In the genomic region with DNA sequence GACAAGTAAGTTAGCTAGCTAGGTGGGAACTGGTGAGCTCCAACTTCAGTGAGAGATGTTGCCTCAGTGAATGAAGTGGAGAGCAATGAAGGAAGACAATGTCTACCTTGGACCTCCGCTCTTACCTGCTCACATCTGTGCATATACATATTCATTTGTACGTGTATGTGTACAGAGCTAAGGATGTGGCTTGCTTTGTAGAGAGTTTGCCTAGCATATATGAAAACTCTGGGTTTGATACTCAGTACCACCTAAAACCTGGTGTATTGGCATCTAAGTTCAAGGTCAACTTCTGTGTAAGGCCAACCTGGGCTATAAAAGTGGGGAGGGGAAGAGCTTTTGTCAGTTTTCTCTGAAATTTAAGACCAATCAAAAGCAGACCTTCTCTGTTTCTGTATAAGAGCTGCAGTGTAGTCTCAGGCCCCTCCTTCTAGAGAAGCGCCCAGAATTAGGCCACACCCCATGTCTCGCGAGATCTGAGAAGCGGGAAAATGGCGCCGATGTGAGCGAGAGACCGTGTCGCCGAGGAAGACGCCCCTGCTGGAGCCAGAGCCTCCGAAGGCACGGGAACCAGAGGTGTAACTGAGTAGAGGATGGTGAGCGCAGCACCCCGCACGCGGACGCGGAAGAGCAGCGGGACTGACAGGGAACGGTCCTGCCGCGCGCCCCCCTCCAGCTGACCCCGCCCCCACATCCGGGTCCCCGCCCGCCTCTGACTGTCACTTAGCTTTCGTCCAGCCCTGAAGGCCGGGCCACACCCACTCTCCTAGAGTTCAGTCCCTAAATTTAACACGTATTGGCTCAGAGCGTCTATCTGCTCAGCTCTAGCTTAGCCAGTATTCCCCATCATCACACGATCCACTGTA, we compare ENCODE assay signal across 7 mouse cellular contexts. TPM values are rescaled to one million over a fixed set of nuclear protein-coding genes. Genes with fewer than 3 reads are reported as not detected.
DNase-seq lines count a peak whose midpoint lies in the region; ATAC-seq lines count a peak whose summit lies in the region.

A gene (plus strand): TSS at position 470 of the 866 bp plus-strand sequence.

- no peaks in the 10 kb centered on the region for H3K9me3 ChIP-seq in intestine, embryonic 16.5 days (ENCODE audit: control insufficient read depth, low read length)
- H3K9me3 ChIP-seq in midbrain, embryonic 11.5 days (ENCODE audit: control insufficient read depth, low read length) = no peaks in the 10 kb centered on the region

- H3K9ac ChIP-seq in intestine, embryonic 16.5 days (ENCODE audit: low read depth, low read length) = peak within 1 kb of the TSS; percentile 79
- H3K9ac ChIP-seq in midbrain, embryonic 11.5 days (ENCODE audit: low read length) = peak within 1 kb of the TSS; percentile 90

- peak; percentile 98 for ATAC-seq in intestine, embryonic 16.5 days
- ATAC-seq in midbrain, embryonic 11.5 days (ENCODE audit: low FRiP score) = peak; percentile 97

- peak within 1 kb of the TSS; percentile 96 for H3K27ac ChIP-seq in intestine, embryonic 16.5 days (ENCODE audit: low read length)
- H3K27ac ChIP-seq in midbrain, embryonic 11.5 days (ENCODE audit: low read depth, low read length) = peak within 1 kb of the TSS; percentile 88

- no peaks in the 10 kb centered on the region for H3K27me3 ChIP-seq in intestine, embryonic 16.5 days (replicated peaks; ENCODE audit: control insufficient read depth, insufficient read depth, low read length)
- H3K27me3 ChIP-seq in midbrain, embryonic 11.5 days (ENCODE audit: control insufficient read depth, insufficient read depth, low read length) = no peaks in the 10 kb centered on the region

- peak within 1 kb of the TSS; percentile 67 for H3K4me2 ChIP-seq in intestine, embryonic 16.5 days (ENCODE audit: low read depth, low read length)
- peak within 1 kb of the TSS; percentile 63 for H3K4me2 ChIP-seq in midbrain, embryonic 11.5 days

- 3% methylated on average over 35 of the region's 35 CpGs for WGBS in intestine, embryonic 16.5 days
- 3% methylated on average over 35 of the region's 35 CpGs for WGBS in midbrain, embryonic 11.5 days

- intact Hi-C loops in left cerebral cortex, postnatal 36 days (cut with DNase I) = no loop called here

- peaks cover 5% of the 10 kb centered on the region; the same call in 1 of the 2 replicates for H3K36me3 ChIP-seq in intestine, embryonic 16.5 days (ENCODE audit: control insufficient read depth, insufficient read depth, low read length)
- H3K36me3 ChIP-seq in midbrain, embryonic 11.5 days (ENCODE audit: control insufficient read depth, insufficient read depth, low read length) = no peaks in the 10 kb centered on the region

- DNase-seq in adrenal gland, adult 2 months = peak; percentile 94
- DNase-seq in embryo, embryonic 11.5 days (ENCODE audit: low read depth, low spot score) = peak; percentile 91
- peak; percentile 73 to 91 for DNase-seq in gastrocnemius, postnatal 4 days (ENCODE audit: low spot score in 2 of 2)
- peak; percentile 89 to 90 for DNase-seq in left cerebral cortex, postnatal 36 days (ENCODE audit: low spot score in 2 of 2)
- DNase-seq in midbrain, embryonic 11.5 days (ENCODE audit: low spot score, missing footprints) = peak; percentile 99
- peak; percentile 92 for DNase-seq in skeletal muscle tissue, adult 2 months (ENCODE audit: low read depth, low spot score)

- H3K4me3 ChIP-seq in intestine, embryonic 16.5 days (ENCODE audit: low read length) = peak within 1 kb of the TSS; percentile 64
- peak within 1 kb of the TSS; percentile 63 for H3K4me3 ChIP-seq in midbrain, embryonic 11.5 days (ENCODE audit: low read depth, low read length)

- H3K4me1 ChIP-seq in intestine, embryonic 16.5 days (ENCODE audit: control insufficient read depth, insufficient read depth, low read length) = peaks cover 11% of the 10 kb centered on the region
- H3K4me1 ChIP-seq in midbrain, embryonic 11.5 days (ENCODE audit: control insufficient read depth, insufficient read depth, low read length) = peaks cover 11% of the 10 kb centered on the region

RNA-seq across cellular contexts. Expression of the gene that starts here (rescaled TPM):
- total RNA-seq in adrenal gland, adult 2 months (2021) = 10 to 100 TPM; 35.1 to 39.4 TPM
- polyA plus RNA-seq in adrenal gland, adult 2 months (2012; rRNA removed) = 105 and 106 TPM in 2 replicates
- total RNA-seq in gastrocnemius, postnatal 4 days (2021) = 10 to 100 TPM; 28.2 to 32.7 TPM
- polyA plus RNA-seq in intestine, embryonic 16.5 days (2015; fragmentation: Nextera tagmentation; extraction: Ambion mirVana) = 38.1 and 39.6 TPM in 2 replicates
- 10 to 100 TPM; 43.6 to 46.6 TPM for total RNA-seq in left cerebral cortex, postnatal 36 days (2021)
- polyA plus RNA-seq in midbrain, embryonic 11.5 days (2014; fragmentation: Nextera tagmentation; extraction: Ambion mirVana) = 62.5 and 68.0 TPM in 2 replicates

Comparison
In these comparisons a context has a peak if more than half of its experiments do, and no peak if none do; other contexts are left out.
1. Peak in every context shown above with its lines: DNase-seq, ATAC-seq, H3K4me3 ChIP-seq and H3K27ac ChIP-seq.